Mouse (Mus musculus): ENCODE results near the gene Gm20388.

DNA sequence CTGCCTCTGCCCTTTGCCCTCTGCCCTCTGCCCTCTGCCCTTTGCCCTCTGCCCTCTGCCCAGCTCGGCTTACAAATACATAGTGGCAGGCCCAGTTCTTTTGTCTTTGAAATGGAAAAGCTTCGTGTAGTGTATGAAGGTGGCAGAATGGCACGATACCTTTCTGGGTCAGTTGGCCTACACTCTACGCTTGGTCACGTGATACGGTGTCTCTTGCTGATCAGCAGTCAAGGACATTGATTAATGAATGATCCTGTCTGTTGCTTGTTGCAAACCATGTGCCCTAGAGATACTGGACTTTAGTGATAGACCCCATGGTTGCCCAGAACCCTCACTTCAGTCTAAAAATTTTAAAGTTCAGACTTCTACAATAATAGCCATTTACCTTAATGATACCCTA is 4400.5 kb downstream of the Gm20388 start:
- TF ChIP-seq CTCF (IDR thresholded peaks at IDR 0.05; ENCODE audit: borderline replicate concordance, insufficient read depth, low read depth, low read length) (no peak), POLR2A (IDR thresholded peaks at IDR 0.05; ENCODE audit: borderline replicate concordance, insufficient read depth, low read length) (no peak)
